Mouse (Mus musculus) limb, embryonic 10.5 days (tissue): ENCODE results near the gene Serinc5. TPM values are rescaled to one million over a fixed set of nuclear protein-coding genes. Genes with fewer than 3 reads are reported as not detected.

Experiments used
- DNase-seq: peaks from one replicate; pipeline ENCODE4 v3.0.0-alpha.2; 2017; ENCODE audit warnings: low spot score
- H3K27ac ChIP-seq: fragments of 300-500 bp; sonication (generic); 2 replicates; pipeline ENCODE4 v1.5.1; 2016; ENCODE audit warnings: mild to moderate bottlenecking
- H3K27me3 ChIP-seq: fragments of 300-500 bp; sonication (generic); 2 replicates; pipeline ENCODE4 v1.6.1; 2016; ENCODE audit warnings: low read depth, mild to moderate bottlenecking; ENCODE audit not compliant: poor library complexity, severe bottlenecking
- H3K36me3 ChIP-seq: fragments of 300-500 bp; sonication (generic); 2 replicates; pipeline ENCODE4 v1.6.1; 2016; ENCODE audit warnings: mild to moderate bottlenecking, moderate library complexity
- H3K4me1 ChIP-seq: fragments of 300-500 bp; sonication (generic); 2 replicates; pipeline ENCODE4 v1.6.1; 2016
- H3K4me3 ChIP-seq: fragments of 300-500 bp; sonication (generic); 2 replicates; pipeline ENCODE4 v1.5.1; 2016; ENCODE audit warnings: mild to moderate bottlenecking, moderate library complexity
- H3K9me3 ChIP-seq: fragments of 300-500 bp; sonication (generic); replicated peaks from 2 replicates; pipeline ENCODE4 v1.6.1; 2016; ENCODE audit warnings: mild to moderate bottlenecking
- WGBS: fragments of 180-500 bp; shearing (Covaris S2); methylation state at CpG from one replicate; pipeline ENCODE4 v1.1.7; 2016; 5-methylcytosine and 5-hydroxymethylcytosine counted together
- polyA plus RNA-seq: library from polyadenylated mRNA; unstranded; fragments of >200 nt; fragmentation: Nextera tagmentation; extraction: Ambion mirVana; gene quantifications from 2 replicates; pipeline ENCODE4 v1.2.1, GENCODE M21; 2016

Serinc5 gene
- 9.1 and 10.1 TPM in 2 replicates for polyA plus RNA-seq

- peak within 1 kb of the TSS; percentile 74 for H3K4me3 ChIP-seq
- H3K4me1 ChIP-seq = peaks cover 25% of the 10 kb centered on the region
- WGBS = under 1% methylated on average over 55 of the region's 55 CpGs
- peak within 1 kb of the TSS; percentile 92 for H3K27ac ChIP-seq
- peaks cover 7% of the 10 kb centered on the region; the same call in 1 of the 2 replicates for H3K27me3 ChIP-seq
- H3K9me3 ChIP-seq = no peaks in the 10 kb centered on the region
- DNase-seq = peak; percentile 97
- H3K36me3 ChIP-seq = no peaks in the 10 kb centered on the region
Measured at GRCm38 (mm10) chr13:92610311-92611221, at the start of gene Serinc5. Gene Serinc5, plus strand, starts transcription at chr13:92611091.

- DNase-seq = no peak
- H3K4me3 ChIP-seq = no peak within 1 kb of the TSS
- no peaks in the 10 kb centered on the region for H3K9me3 ChIP-seq
- no peaks in the 10 kb centered on the region for H3K4me1 ChIP-seq
- H3K27me3 ChIP-seq = peaks cover 10% of the 10 kb centered on the region; the same call in 1 of the 2 replicates
- no peak within 1 kb of the TSS for H3K27ac ChIP-seq
- no peaks in the 10 kb centered on the region for H3K36me3 ChIP-seq
Measured at GRCm38 (mm10) chr13:92576072-92576471, 34.8 kb upstream of the Serinc5 start, which contains the start of gene Spz1. Gene Spz1, minus strand, starts transcription at chr13:92576172.

GRCm38 (mm10) chr13:92576688-92577087, 34.2 kb upstream of the Serinc5 start:
- Histone ChIP-seq H3K27ac (no peak overlapping the region), H3K9me3 (no peaks in the 10 kb centered on the region), H3K4me3 (no peak overlapping the region), H3K27me3 (0 out of 2 replicates have a peak, but pooled peaks cover 5% of the 10 kb centered on the region), H3K4me1 (no peaks in the 10 kb centered on the region), H3K36me3 (no peaks in the 10 kb centered on the region)
- DNase-seq = no peak
- WGBS = 86% methylated on average over 6 of the region's 6 CpGs

GRCm38 (mm10) chr13:92578210-92578609, 32.7 kb upstream of the Serinc5 start:
- Histone ChIP-seq H3K4me3 (no peak overlapping the region), H3K27ac (no peak overlapping the region), H3K27me3 (no peaks in the 10 kb centered on the region), H3K9me3 (no peaks in the 10 kb centered on the region), H3K36me3 (no peaks in the 10 kb centered on the region), H3K4me1 (no peaks in the 10 kb centered on the region)
- no peak for DNase-seq
- 84% methylated on average over 4 of the region's 4 CpGs for WGBS

GRCm38 (mm10) chr13:92580220-92581043, 30.5 kb upstream of the Serinc5 start:
- H3K36me3 ChIP-seq = no peaks in the 10 kb centered on the region
- no peaks in the 10 kb centered on the region for H3K9me3 ChIP-seq
- H3K27me3 ChIP-seq = no peaks in the 10 kb centered on the region
- DNase-seq = peak; percentile 67
- no peak overlapping the region for H3K27ac ChIP-seq
- H3K4me1 ChIP-seq = no peaks in the 10 kb centered on the region
- 47% methylated on average over 10 of the region's 10 CpGs for WGBS
- H3K4me3 ChIP-seq = no peak overlapping the region

- WGBS = 87% methylated on average over 8 of the region's 8 CpGs
Measured at GRCm38 (mm10) chr13:92584094-92584717, 26.7 kb upstream of the Serinc5 start.

GRCm38 (mm10) chr13:92588704-92589103, 22.2 kb upstream of the Serinc5 start:
- DNase-seq = no peak
- H3K27me3 ChIP-seq = no peaks in the 10 kb centered on the region
- WGBS = 57% methylated on average over 3 of the region's 3 CpGs

More at GRCm38 (mm10) chr13:92584094-92584717, 26.7 kb upstream of the Serinc5 start:
- DNase-seq = no peak
- Histone ChIP-seq H3K4me3 (no peak overlapping the region), H3K4me1 (no peaks in the 10 kb centered on the region), H3K27ac (no peak overlapping the region), H3K36me3 (no peaks in the 10 kb centered on the region), H3K27me3 (no peaks in the 10 kb centered on the region), H3K9me3 (no peaks in the 10 kb centered on the region)

GRCm38 (mm10) chr13:92589255-92589654, 21.6 kb upstream of the Serinc5 start:
- H3K4me3 ChIP-seq = no peak overlapping the region
- H3K9me3 ChIP-seq = no peaks in the 10 kb centered on the region
- H3K4me1 ChIP-seq = peaks cover 15% of the 10 kb centered on the region
- no peak for DNase-seq
- no peak overlapping the region for H3K27ac ChIP-seq
- no peaks in the 10 kb centered on the region for H3K36me3 ChIP-seq
- no peaks in the 10 kb centered on the region for H3K27me3 ChIP-seq

More at GRCm38 (mm10) chr13:92588704-92589103, 22.2 kb upstream of the Serinc5 start:
- no peak overlapping the region for H3K4me3 ChIP-seq
- H3K4me1 ChIP-seq = peaks cover 10% of the 10 kb centered on the region
- H3K9me3 ChIP-seq = no peaks in the 10 kb centered on the region
- no peak overlapping the region for H3K27ac ChIP-seq
- no peaks in the 10 kb centered on the region for H3K36me3 ChIP-seq

- H3K4me1 ChIP-seq = peaks cover 28% of the 10 kb centered on the region
- H3K4me3 ChIP-seq = no peak overlapping the region
- no peak for DNase-seq
- H3K36me3 ChIP-seq = no peaks in the 10 kb centered on the region
- no peaks in the 10 kb centered on the region for H3K27me3 ChIP-seq
- H3K27ac ChIP-seq = no peak overlapping the region
- WGBS = 78% methylated on average over 3 of the region's 3 CpGs
- no peaks in the 10 kb centered on the region for H3K9me3 ChIP-seq
Measured at GRCm38 (mm10) chr13:92591225-92591624, 19.7 kb upstream of the Serinc5 start.

GRCm38 (mm10) chr13:92592268-92592785, 18.6 kb upstream of the Serinc5 start:
- Histone ChIP-seq H3K4me3 (no peak overlapping the region), H3K27ac (0 out of 2 replicates have a peak overlapping the region, but pooled peaks have one; percentile 56), H3K36me3 (no peaks in the 10 kb centered on the region), H3K9me3 (no peaks in the 10 kb centered on the region), H3K4me1 (peaks cover 28% of the 10 kb centered on the region), H3K27me3 (no peaks in the 10 kb centered on the region)
- 63% methylated on average over 5 of the region's 5 CpGs for WGBS
- DNase-seq = no peak

GRCm38 (mm10) chr13:92592786-92593635, 17.9 kb upstream of the Serinc5 start:
- Histone ChIP-seq H3K4me3 (no peak overlapping the region), H3K27ac (peak overlapping the region; percentile 56), H3K4me1 (peaks cover 28% of the 10 kb centered on the region), H3K9me3 (no peaks in the 10 kb centered on the region), H3K36me3 (no peaks in the 10 kb centered on the region), H3K27me3 (no peaks in the 10 kb centered on the region)
- WGBS = 31% methylated on average over 12 of the region's 12 CpGs
- DNase-seq = peak; percentile 36
